Mouse (Mus musculus) heart, embryonic 13.5 days (tissue): Measurements from ENCODE around the gene Adcy9. TPM values are rescaled to one million over a fixed set of nuclear protein-coding genes. Genes with fewer than 3 reads are reported as not detected.
A peak's percentile ranks its signal among the peaks of the same experiment; 100 is the strongest.
"Not testable (repeated sequence)": the region's sequence is repeated elsewhere in the genome, so short reads cannot be mapped to it uniquely, and the experiment has no call there.

Experiments
- ATAC-seq: fragments of 200-750 bp; cut with Nextera tagmentation; 2 replicates; pipeline ENCODE4 v1.8.0; 2017; ENCODE audit warnings: moderate TSS enrichment; ENCODE audit not compliant: insufficient number of reproducible peaks, low FRiP score, low TSS enrichment; ENCODE audit errors: extremely low read depth
- H3K27ac ChIP-seq: fragments of 300-500 bp; sonication (generic); replicated peaks from 2 replicates; pipeline ENCODE4 v1.5.1; 2015; ENCODE audit warnings: moderate library complexity, mild to moderate bottlenecking, inconsistent platforms
- H3K27me3 ChIP-seq: fragments of 300-500 bp; sonication (generic); replicated peaks from 2 replicates; pipeline ENCODE4 v1.6.1; 2015; ENCODE audit warnings: mild to moderate bottlenecking, inconsistent platforms
- H3K36me3 ChIP-seq: fragments of 300-500 bp; sonication (generic); 2 replicates; pipeline ENCODE4 v1.6.1; 2015; ENCODE audit warnings: mild to moderate bottlenecking, inconsistent platforms
- H3K4me1 ChIP-seq: fragments of 300-500 bp; sonication (generic); 2 replicates; pipeline ENCODE4 v1.6.1; 2015; ENCODE audit warnings: inconsistent platforms
- H3K4me2 ChIP-seq: fragments of 300-500 bp; sonication (generic); 2 replicates; pipeline ENCODE4 v1.6.1; 2015; ENCODE audit warnings: inconsistent platforms, mild to moderate bottlenecking, moderate library complexity
- H3K4me3 ChIP-seq: fragments of 300-500 bp; sonication (generic); 2 replicates; pipeline ENCODE4 v1.5.1; 2015; ENCODE audit warnings: moderate library complexity, mild to moderate bottlenecking, inconsistent platforms
- H3K9ac ChIP-seq: fragments of 300-500 bp; sonication (generic); 2 replicates; pipeline ENCODE4 v1.6.1; 2015; ENCODE audit warnings: inconsistent platforms, mild to moderate bottlenecking, moderate library complexity
- H3K9me3 ChIP-seq: fragments of 300-500 bp; sonication (generic); 2 replicates; pipeline ENCODE4 v1.6.1; 2016; ENCODE audit warnings: inconsistent platforms
- WGBS: fragments of 180-500 bp; shearing (Covaris S2); methylation state at CpG from one replicate; pipeline ENCODE4 v1.1.7; 2015; ENCODE audit warnings: mixed read lengths; 5-methylcytosine and 5-hydroxymethylcytosine counted together
- polyA plus RNA-seq: library from polyadenylated mRNA; unstranded; fragments of >200 nt; fragmentation: Nextera tagmentation; extraction: Ambion mirVana; gene quantifications from 2 replicates; pipeline ENCODE4 v1.2.1, GENCODE M21; 2015

Adcy9 gene
- polyA plus RNA-seq, 1 experiment from 2014 or later, result 0.96 TPM

DNA sequence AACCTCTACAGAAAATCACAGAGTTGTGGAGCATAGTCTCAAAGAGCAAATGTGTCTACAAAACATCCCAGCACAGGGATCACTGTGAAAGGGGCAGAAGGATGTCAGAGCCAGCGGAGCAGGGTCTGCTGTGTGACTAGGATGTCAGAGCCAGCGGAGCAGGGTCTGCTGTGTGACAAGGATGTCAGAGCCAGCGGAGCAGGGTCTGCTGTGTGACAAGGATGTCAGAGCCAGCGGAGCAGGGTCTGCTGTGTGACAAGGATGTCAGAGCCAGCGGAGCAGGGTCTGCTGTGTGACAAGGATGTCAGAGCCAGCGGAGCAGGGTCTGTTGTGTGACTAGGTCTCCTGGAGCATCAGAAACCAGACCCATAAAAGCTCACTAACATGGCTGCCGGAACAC lies 81.1 kb downstream of the Adcy9 start:
- not testable (repeated sequence) for H3K9me3 ChIP-seq, H3K4me1 ChIP-seq, H3K4me2 ChIP-seq, ATAC-seq, H3K9ac ChIP-seq, H3K4me3 ChIP-seq, H3K27ac ChIP-seq, H3K27me3 ChIP-seq, H3K36me3 ChIP-seq
- WGBS, result 70% methylated on average over 7 of the region's 7 CpGs

DNA sequence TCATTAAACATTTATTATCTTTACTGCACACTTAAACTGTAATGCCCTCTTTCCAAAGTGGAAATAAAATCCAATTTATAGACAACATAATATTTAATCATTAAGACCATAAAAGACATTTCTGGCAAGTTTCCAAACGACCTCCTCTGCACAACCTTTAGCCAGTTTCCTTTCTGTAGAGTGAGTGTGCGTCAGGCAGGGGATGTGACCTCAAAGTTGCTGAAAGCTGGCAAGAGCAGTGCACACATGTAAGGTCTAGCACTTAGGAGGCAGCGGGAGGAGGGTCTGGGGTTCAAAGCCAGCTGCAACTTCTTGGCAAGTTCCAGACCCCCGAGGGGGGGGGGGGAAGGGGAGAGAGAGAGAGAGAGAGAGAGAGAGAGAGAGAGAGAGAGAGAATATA lies 83.0 kb downstream of the Adcy9 start:
- no peaks in the 10 kb centered on the region for H3K9me3 ChIP-seq
- H3K36me3 ChIP-seq, result no peaks in the 10 kb centered on the region
- WGBS, result 46% methylated on average over 4 of the region's 4 CpGs
- H3K9ac ChIP-seq, result no peak overlapping the region
- H3K4me3 ChIP-seq, result no peak overlapping the region
- H3K27ac ChIP-seq, result no peak overlapping the region
- no peaks in the 10 kb centered on the region for H3K27me3 ChIP-seq
- H3K4me1 ChIP-seq, result peaks cover 12% of the 10 kb centered on the region
- ATAC-seq, result no peak
- no peak overlapping the region for H3K4me2 ChIP-seq

DNA sequence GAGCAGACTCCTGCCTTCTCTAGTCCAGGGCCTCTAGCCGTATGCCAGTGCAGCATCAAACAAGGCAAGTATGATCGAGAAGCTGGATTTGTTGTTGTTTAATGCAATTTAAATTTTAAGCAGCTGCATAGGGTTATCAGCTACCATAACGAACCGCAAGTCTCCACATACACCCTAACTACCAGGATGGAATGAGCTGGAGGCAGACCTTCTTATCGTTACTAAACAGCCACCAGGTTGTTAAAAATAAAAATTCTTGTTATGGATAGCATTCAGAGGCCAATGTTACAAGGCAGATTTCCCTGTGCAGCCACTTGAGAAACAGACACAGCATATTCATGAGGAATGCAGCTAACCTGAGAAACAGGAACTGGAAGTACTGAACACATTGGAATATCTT lies 86.5 kb downstream of the Adcy9 start:
- peaks cover 12% of the 10 kb centered on the region for H3K4me1 ChIP-seq
- ATAC-seq, result no peak
- no peak overlapping the region for H3K9ac ChIP-seq
- 63% methylated on average over 5 of the region's 5 CpGs for WGBS
- peak overlapping the region; percentile 59 for H3K27ac ChIP-seq
- H3K9me3 ChIP-seq, result no peaks in the 10 kb centered on the region
- no peaks in the 10 kb centered on the region for H3K36me3 ChIP-seq
- peak overlapping the region; percentile 22; the same call in 1 of the 2 replicates for H3K4me2 ChIP-seq
- H3K27me3 ChIP-seq, result no peaks in the 10 kb centered on the region
- H3K4me3 ChIP-seq, result no peak overlapping the region

DNA sequence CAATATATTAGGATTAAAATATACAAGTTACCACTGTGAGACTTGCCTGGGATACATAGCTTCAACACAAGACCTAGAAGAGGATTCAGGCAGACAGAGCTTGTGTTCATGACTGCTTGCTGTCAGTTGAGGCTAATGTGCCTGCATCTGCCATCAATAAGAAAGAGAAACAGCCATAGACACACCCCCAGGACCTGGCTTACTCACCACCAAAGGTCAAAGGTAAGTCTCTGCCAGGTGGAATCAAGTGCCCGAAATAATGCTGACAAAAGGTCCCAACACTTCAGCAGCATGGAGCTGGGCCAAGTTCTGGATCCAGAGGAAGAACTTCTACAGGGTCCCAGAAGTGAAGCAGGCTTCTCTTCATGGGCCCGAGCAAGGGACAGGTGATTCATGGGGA lies 86.9 kb downstream of the Adcy9 start:
- Histone ChIP-seq H3K4me2 (peak overlapping the region; percentile 22; the same call in 1 of the 2 replicates), H3K27ac (peak overlapping the region; percentile 53), H3K4me3 (no peak overlapping the region), H3K9me3 (no peaks in the 10 kb centered on the region), H3K36me3 (no peaks in the 10 kb centered on the region), H3K9ac (no peak overlapping the region), H3K27me3 (no peaks in the 10 kb centered on the region), H3K4me1 (peaks cover 12% of the 10 kb centered on the region)
- no peak for ATAC-seq
- 83% methylated on average over 2 of the region's 2 CpGs for WGBS

DNA sequence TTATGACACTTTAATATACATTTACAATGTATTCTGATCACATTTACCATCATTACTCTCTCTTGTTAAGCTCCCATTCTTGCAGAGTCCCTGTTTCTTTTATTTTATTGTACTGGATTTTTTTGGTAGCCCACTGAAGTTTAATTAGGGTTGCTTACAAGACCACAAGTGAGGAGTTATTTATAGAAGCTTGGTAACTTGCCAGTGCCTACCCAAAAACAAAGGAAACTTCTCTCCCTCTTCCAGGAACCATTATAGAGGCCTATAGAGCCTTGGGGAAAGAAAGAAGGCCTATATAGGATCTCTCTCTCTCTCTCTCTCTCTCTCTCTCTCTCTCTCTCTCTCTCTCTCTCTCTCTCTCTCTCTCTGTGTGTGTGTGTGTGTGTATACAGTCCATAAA lies 93.2 kb downstream of the Adcy9 start:
- H3K9ac ChIP-seq, result no peak overlapping the region
- H3K36me3 ChIP-seq, result no peaks in the 10 kb centered on the region
- peaks cover 5% of the 10 kb centered on the region for H3K4me1 ChIP-seq
- no peaks in the 10 kb centered on the region for H3K9me3 ChIP-seq
- no peaks in the 10 kb centered on the region for H3K27me3 ChIP-seq
- no peak for ATAC-seq
- no peak overlapping the region for H3K27ac ChIP-seq
- H3K4me2 ChIP-seq, result no peak overlapping the region
- H3K4me3 ChIP-seq, result no peak overlapping the region

DNA sequence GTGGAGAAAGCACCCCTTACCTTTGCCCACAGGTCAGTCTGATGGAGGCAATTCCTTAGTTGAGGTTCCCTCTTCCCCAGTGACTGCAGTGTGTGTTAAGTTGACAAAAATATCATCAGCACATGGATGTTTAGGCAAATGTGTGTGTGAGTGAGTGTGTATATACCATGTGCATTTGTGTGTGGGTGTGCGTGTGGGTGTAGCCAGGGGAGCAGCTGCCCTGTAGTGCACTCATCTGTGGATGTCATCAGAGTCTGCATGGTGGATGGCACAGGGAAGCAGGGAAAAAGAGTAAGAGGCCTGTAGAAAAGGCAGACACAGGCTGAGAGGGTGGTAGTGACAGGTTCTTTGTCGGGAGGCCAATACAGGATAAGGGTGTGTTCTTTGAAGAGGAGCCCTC lies 94.5 kb downstream of the Adcy9 start:
- Histone ChIP-seq H3K4me3 (no peak overlapping the region), H3K36me3 (no peaks in the 10 kb centered on the region), H3K4me2 (no peak overlapping the region), H3K9ac (no peak overlapping the region), H3K27ac (no peak overlapping the region), H3K4me1 (peaks cover 9% of the 10 kb centered on the region), H3K27me3 (no peaks in the 10 kb centered on the region), H3K9me3 (no peaks in the 10 kb centered on the region)
- ATAC-seq, result no peak
- WGBS, result 53% methylated on average over 2 of the region's 2 CpGs

GRCm38 (mm10) chr16:4324967-4325366 lies 95.3 kb downstream of the Adcy9 start:
- Histone ChIP-seq H3K4me1 (peaks cover 9% of the 10 kb centered on the region), H3K9me3 (no peaks in the 10 kb centered on the region), H3K9ac (no peak overlapping the region), H3K27ac (no peak overlapping the region), H3K4me2 (no peak overlapping the region), H3K27me3 (no peaks in the 10 kb centered on the region), H3K36me3 (no peaks in the 10 kb centered on the region), H3K4me3 (no peak overlapping the region)
- ATAC-seq, result no peak

DNA sequence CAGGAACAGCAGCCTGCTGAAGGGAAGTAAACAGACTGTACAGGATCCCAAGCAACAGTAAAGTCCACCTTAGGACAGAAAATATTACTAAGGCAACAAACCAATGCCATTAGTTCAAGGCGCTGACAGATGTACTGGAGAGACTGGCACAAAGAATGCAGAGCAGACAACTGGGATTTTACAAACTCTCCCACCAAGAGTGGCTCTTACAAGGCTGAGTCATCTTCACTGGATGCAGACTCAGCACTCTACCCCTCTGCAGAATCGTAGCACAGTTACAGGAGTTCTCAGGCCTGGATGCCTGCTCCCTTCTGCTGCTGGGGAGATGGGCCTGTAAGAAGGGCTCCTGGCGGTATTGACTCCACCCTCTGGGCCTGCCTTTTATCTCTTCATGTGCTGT lies 99.4 kb downstream of the Adcy9 start:
- H3K27me3 ChIP-seq, result no peaks in the 10 kb centered on the region
- H3K4me1 ChIP-seq, result 0 out of 2 replicates have a peak, but pooled peaks cover 4% of the 10 kb centered on the region
- no peak for ATAC-seq
- no peaks in the 10 kb centered on the region for H3K36me3 ChIP-seq
- H3K27ac ChIP-seq, result no peak overlapping the region
- no peaks in the 10 kb centered on the region for H3K9me3 ChIP-seq
- no peak overlapping the region for H3K4me3 ChIP-seq
- WGBS, result 49% methylated on average over 3 of the region's 3 CpGs
- no peak overlapping the region for H3K9ac ChIP-seq
- no peak overlapping the region for H3K4me2 ChIP-seq

- no peak for ATAC-seq
- Histone ChIP-seq H3K4me3 (no peak overlapping the region), H3K27ac (no peak overlapping the region), H3K4me2 (no peak overlapping the region), H3K9me3 (no peaks in the 10 kb centered on the region), H3K9ac (no peak overlapping the region), H3K4me1 (0 out of 2 replicates have a peak, but pooled peaks cover 4% of the 10 kb centered on the region), H3K27me3 (no peaks in the 10 kb centered on the region), H3K36me3 (no peaks in the 10 kb centered on the region)
- WGBS, result 62% methylated on average over 6 of the region's 6 CpGs
Measured at GRCm38 (mm10) chr16:4318001-4318526, 102.2 kb downstream of the Adcy9 start.

GRCm38 (mm10) chr16:4316094-4316474 lies 104.2 kb downstream of the Adcy9 start:
- Histone ChIP-seq H3K36me3 (no peaks in the 10 kb centered on the region), H3K9me3 (no peaks in the 10 kb centered on the region), H3K4me2 (no peak overlapping the region), H3K9ac (no peak overlapping the region), H3K4me1 (0 out of 2 replicates have a peak, but pooled peaks cover 3% of the 10 kb centered on the region), H3K27ac (no peak overlapping the region), H3K4me3 (no peak overlapping the region), H3K27me3 (peaks cover 4% of the 10 kb centered on the region; the same call in 1 of the 2 replicates)
- ATAC-seq, result no peak
- 24% methylated on average over 3 of the region's 3 CpGs for WGBS

GRCm38 (mm10) chr16:4315352-4316093 lies 104.8 kb downstream of the Adcy9 start:
- peaks cover 4% of the 10 kb centered on the region; the same call in 1 of the 2 replicates for H3K27me3 ChIP-seq
- no peaks in the 10 kb centered on the region for H3K9me3 ChIP-seq
- ATAC-seq, result no peak
- H3K36me3 ChIP-seq, result no peaks in the 10 kb centered on the region
- no peak overlapping the region for H3K27ac ChIP-seq
- WGBS, result 61% methylated on average over 2 of the region's 2 CpGs
- no peak overlapping the region for H3K9ac ChIP-seq
- no peak overlapping the region for H3K4me3 ChIP-seq
- no peak overlapping the region for H3K4me2 ChIP-seq
- H3K4me1 ChIP-seq, result no peaks in the 10 kb centered on the region

DNA sequence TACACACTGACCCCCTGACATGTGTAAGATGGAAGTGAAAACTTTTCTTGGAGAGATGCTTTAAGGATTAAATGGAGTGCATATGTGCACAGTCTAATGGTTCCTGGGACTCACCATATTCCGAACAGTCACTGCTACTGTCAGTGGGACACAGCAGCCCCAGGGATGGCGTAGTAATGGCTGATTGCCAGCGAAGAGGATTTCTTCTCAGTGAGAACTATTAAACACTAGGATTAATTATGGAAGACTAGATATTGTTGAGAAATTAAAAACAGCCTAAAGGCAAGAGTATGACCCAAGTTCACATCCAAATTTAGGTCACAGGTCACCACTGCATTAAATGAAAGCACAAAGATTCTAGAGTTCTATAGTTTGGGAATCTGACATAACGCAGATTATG lies 105.4 kb downstream of the Adcy9 start:
- Histone ChIP-seq H3K9me3 (no peaks in the 10 kb centered on the region), H3K27ac (no peak overlapping the region), H3K9ac (no peak overlapping the region), H3K27me3 (peaks cover 4% of the 10 kb centered on the region; the same call in 1 of the 2 replicates), H3K4me2 (no peak overlapping the region), H3K4me1 (no peaks in the 10 kb centered on the region), H3K36me3 (no peaks in the 10 kb centered on the region), H3K4me3 (no peak overlapping the region)
- 85% methylated on average over 4 of the region's 4 CpGs for WGBS
- no peak for ATAC-seq
